Mouse (Mus musculus) stomach, adult 2 months (tissue): ENCODE measurements around the gene Stk4. TPM values are rescaled to one million over a fixed set of nuclear protein-coding genes. Genes with fewer than 3 reads are reported as not detected.

ENCODE experiments used
- polyA plus RNA-seq: library from polyadenylated mRNA; depleted of rRNA; stranded (reverse); fragments of >200 nt; gene quantifications from 2 replicates; pipeline ENCODE4 v1.2.3, GENCODE M21; 2012; rRNA removed

Stk4 gene
- polyA plus RNA-seq: 3.3 and 3.8 TPM in 2 replicates

GRCm38 (mm10) chr2:164070142-164070764, at the start of gene Stk4:
TSS of gene Stk4 (plus strand) at chr2:164070322.

GRCm38 (mm10) chr2:164025150-164025549, 45.0 kb upstream of the Stk4 start, which contains the start of gene Pabpc1l:
TSS of gene Pabpc1l (plus strand) at chr2:164025450.

GRCm38 (mm10) chr2:164070765-164071436, 779 bp downstream of the Stk4 start, which contains the start of gene Tomm34:
TSS of gene Tomm34 (minus strand) at chr2:164071169.

GRCm38 (mm10) chr2:164170902-164171301, 100.8 kb downstream of the Stk4 start, which contains the start of gene Kcns1:
TSS of gene Kcns1 (minus strand) at chr2:164171113.

GRCm38 (mm10) chr2:164182692-164183255, 112.7 kb downstream of the Stk4 start, which contains the start of gene Wfdc5:
TSS of gene Wfdc5 (minus strand) at chr2:164182742.

GRCm38 (mm10) chr2:164190576-164190975, 120.5 kb downstream of the Stk4 start, which contains the start of gene Wfdc12:
TSS of gene Wfdc12 (minus strand) at chr2:164190608.

GRCm38 (mm10) chr2:164199626-164200327, 129.7 kb downstream of the Stk4 start, which contains the start of gene Wfdc15a:
TSS of gene Wfdc15a (minus strand) at chr2:164200130.

Other genes starting within 250 kb of the Stk4 start
- 1.0 and 3.8 TPM in 2 replicates for gene Ccn5, start 249.5 kb upstream of the Stk4 start, polyA plus RNA-seq
- 0.06 TPM in 1 of 2 replicates, not detected in the other for gene Kcnk15, start 216.7 kb upstream of the Stk4 start, polyA plus RNA-seq
- gene Rims4, start 151.6 kb upstream of the Stk4 start, polyA plus RNA-seq: 0.08 and 0.11 TPM in 2 replicates
- 23.0 and 23.8 TPM in 2 replicates for gene Ywhab, start 75.4 kb upstream of the Stk4 start, polyA plus RNA-seq
- 0.06 and 0.25 TPM in 2 replicates for gene Pabpc1l, start 44.9 kb upstream of the Stk4 start, polyA plus RNA-seq
- gene Tomm34, start 847 bp downstream of the Stk4 start, polyA plus RNA-seq: 24.2 and 26.3 TPM in 2 replicates
- 0.08 and 0.40 TPM in 2 replicates for gene Kcns1, start 100.8 kb downstream of the Stk4 start, polyA plus RNA-seq
- 10.8 and 14.8 TPM in 2 replicates for gene Wfdc5, start 112.4 kb downstream of the Stk4 start, polyA plus RNA-seq
- 2.2 and 4.7 TPM in 2 replicates for gene Wfdc12, start 120.3 kb downstream of the Stk4 start, polyA plus RNA-seq
- not detected in 2 replicates for gene Wfdc15a, start 129.8 kb downstream of the Stk4 start, polyA plus RNA-seq
- gene Wfdc15b, start 151.3 kb downstream of the Stk4 start, polyA plus RNA-seq: 1.7 TPM in 1 of 2 replicates, not detected in the other
- gene Svs2, start 168.1 kb downstream of the Stk4 start, polyA plus RNA-seq: not detected in 2 replicates
- gene Svs3b, start 186.3 kb downstream of the Stk4 start, polyA plus RNA-seq: not detected in 2 replicates
- gene Svs4, start 208.1 kb downstream of the Stk4 start, polyA plus RNA-seq: not detected in 2 replicates
- not detected in 2 replicates for gene Svs3a, start 218.9 kb downstream of the Stk4 start, polyA plus RNA-seq
- gene Svs6, start 246.4 kb downstream of the Stk4 start, polyA plus RNA-seq: not detected in 2 replicates